Mouse (Mus musculus) liver, embryonic 12.5 days (tissue): ENCODE data around the gene Optc. TPM values are rescaled to one million over a fixed set of nuclear protein-coding genes. Genes with fewer than 3 reads are reported as not detected.
A peak's percentile ranks its signal among the peaks of the same experiment; 100 is the strongest.

ENCODE experiments used
- ATAC-seq: fragments of 200-750 bp; cut with Nextera tagmentation; 2 replicates; pipeline ENCODE4 v1.8.0; 2017; ENCODE audit warnings: moderate number of reproducible peaks, mild to moderate bottlenecking, moderate library complexity
- H3K27ac ChIP-seq: fragments of 300-500 bp; sonication (generic); 2 replicates; pipeline ENCODE4 v1.5.1; 2016; ENCODE audit warnings: mild to moderate bottlenecking
- H3K27me3 ChIP-seq: fragments of 300-500 bp; sonication (generic); replicated peaks from 2 replicates; pipeline ENCODE4 v1.6.1; 2016; ENCODE audit warnings: mild to moderate bottlenecking, moderate library complexity
- H3K36me3 ChIP-seq: fragments of 300-500 bp; sonication (generic); 2 replicates; pipeline ENCODE4 v1.6.1; 2016; ENCODE audit warnings: mild to moderate bottlenecking, moderate library complexity
- H3K4me1 ChIP-seq: fragments of 300-500 bp; sonication (generic); 2 replicates; pipeline ENCODE4 v1.6.1; 2016
- H3K4me2 ChIP-seq: fragments of 300-500 bp; sonication (generic); 2 replicates; pipeline ENCODE4 v1.6.1; 2016; ENCODE audit warnings: mild to moderate bottlenecking, moderate library complexity
- H3K4me3 ChIP-seq: fragments of 300-500 bp; sonication (generic); 2 replicates; pipeline ENCODE4 v1.5.1; 2016; ENCODE audit warnings: mild to moderate bottlenecking, moderate library complexity
- H3K9ac ChIP-seq: fragments of 300-500 bp; sonication (generic); 2 replicates; pipeline ENCODE4 v1.6.1; 2016; ENCODE audit warnings: mild to moderate bottlenecking, moderate library complexity
- H3K9me3 ChIP-seq: fragments of 300-500 bp; sonication (generic); replicated peaks from 2 replicates; pipeline ENCODE4 v1.6.1; 2016; ENCODE audit warnings: mild to moderate bottlenecking, moderate library complexity
- WGBS: fragments of 180-500 bp; shearing (Covaris S2); methylation state at CpG from one replicate; pipeline ENCODE4 v1.1.7; 2016; ENCODE audit not compliant: insufficient replicate concordance; 5-methylcytosine and 5-hydroxymethylcytosine counted together
- polyA plus RNA-seq: library from polyadenylated mRNA; unstranded; fragments of >200 nt; fragmentation: Nextera tagmentation; extraction: Ambion mirVana; gene quantifications from 2 replicates; pipeline ENCODE4 v1.2.1, GENCODE M21; 2016

Optc gene
- polyA plus RNA-seq, 1 experiment from 2014 or later, result 0.10 TPM

GRCm38 (mm10) chr1:133873086-133873813 is 34.5 kb downstream of the Optc start:
- H3K36me3 ChIP-seq, result no peaks in the 10 kb centered on the region
- ATAC-seq, result no peak
- no peak overlapping the region for H3K4me3 ChIP-seq
- H3K4me1 ChIP-seq, result peaks cover 2% of the 10 kb centered on the region; the same call in 1 of the 2 replicates
- WGBS, result 76% methylated on average over 6 of the region's 6 CpGs
- no peak overlapping the region for H3K4me2 ChIP-seq
- H3K9ac ChIP-seq, result no peak overlapping the region
- H3K9me3 ChIP-seq, result no peaks in the 10 kb centered on the region
- no peak overlapping the region for H3K27ac ChIP-seq
- peaks cover 4% of the 10 kb centered on the region; the same call in 1 of the 2 replicates for H3K27me3 ChIP-seq

DNA sequence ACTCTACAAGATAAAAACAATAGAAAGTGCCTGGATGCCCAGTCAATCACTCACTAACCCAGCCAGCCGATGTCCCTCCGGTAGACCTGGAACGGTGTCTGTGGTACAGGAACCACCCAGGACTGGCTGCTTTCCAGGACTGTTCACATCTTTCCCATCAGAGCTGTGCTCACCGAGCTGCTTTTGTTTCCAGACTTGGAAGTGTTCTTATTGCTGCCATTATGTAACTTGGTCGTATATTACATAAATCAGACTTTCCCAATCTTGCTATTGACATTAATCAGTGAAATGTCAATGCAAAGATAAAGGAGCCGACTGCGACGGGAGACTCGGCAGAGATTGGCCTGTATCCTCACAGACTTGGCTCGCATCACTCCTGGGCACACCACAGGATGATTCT is 36.6 kb downstream of the Optc start:
- Histone ChIP-seq H3K36me3 (no peaks in the 10 kb centered on the region), H3K9me3 (no peaks in the 10 kb centered on the region), H3K27ac (no peak overlapping the region), H3K4me2 (no peak overlapping the region), H3K9ac (no peak overlapping the region), H3K4me1 (no peaks in the 10 kb centered on the region), H3K27me3 (peaks cover 4% of the 10 kb centered on the region; the same call in 1 of the 2 replicates), H3K4me3 (no peak overlapping the region)
- ATAC-seq, result no peak
- WGBS, result 75% methylated on average over 10 of the region's 10 CpGs

DNA sequence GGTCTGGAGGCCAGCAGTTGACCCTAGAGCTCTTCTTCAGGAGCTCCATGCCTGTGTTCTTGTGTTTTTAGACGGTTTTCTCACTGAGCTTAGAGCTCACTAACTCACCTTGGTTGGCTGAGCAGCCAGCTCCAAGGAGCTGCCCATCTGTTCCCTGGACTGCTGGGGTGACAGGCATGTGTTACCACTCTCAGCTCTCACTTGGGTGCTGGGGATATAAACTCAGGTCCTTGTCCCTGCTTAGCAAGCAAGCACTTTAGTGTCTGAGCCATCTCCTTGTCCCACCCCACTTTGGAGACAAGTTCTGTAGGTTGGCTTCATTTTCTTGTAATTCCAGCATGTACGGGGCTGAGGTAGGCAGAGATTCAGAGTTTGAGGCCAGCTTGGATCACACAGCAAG is 38.6 kb downstream of the Optc start:
- 65% methylated on average over 2 of the region's 2 CpGs for WGBS
- no peak overlapping the region for H3K27ac ChIP-seq
- H3K4me3 ChIP-seq, result no peak overlapping the region
- no peak overlapping the region for H3K9ac ChIP-seq
- no peaks in the 10 kb centered on the region for H3K36me3 ChIP-seq
- no peaks in the 10 kb centered on the region for H3K4me1 ChIP-seq
- ATAC-seq, result no peak
- H3K27me3 ChIP-seq, result peaks cover 4% of the 10 kb centered on the region; the same call in 1 of the 2 replicates
- no peaks in the 10 kb centered on the region for H3K9me3 ChIP-seq
- no peak overlapping the region for H3K4me2 ChIP-seq

DNA sequence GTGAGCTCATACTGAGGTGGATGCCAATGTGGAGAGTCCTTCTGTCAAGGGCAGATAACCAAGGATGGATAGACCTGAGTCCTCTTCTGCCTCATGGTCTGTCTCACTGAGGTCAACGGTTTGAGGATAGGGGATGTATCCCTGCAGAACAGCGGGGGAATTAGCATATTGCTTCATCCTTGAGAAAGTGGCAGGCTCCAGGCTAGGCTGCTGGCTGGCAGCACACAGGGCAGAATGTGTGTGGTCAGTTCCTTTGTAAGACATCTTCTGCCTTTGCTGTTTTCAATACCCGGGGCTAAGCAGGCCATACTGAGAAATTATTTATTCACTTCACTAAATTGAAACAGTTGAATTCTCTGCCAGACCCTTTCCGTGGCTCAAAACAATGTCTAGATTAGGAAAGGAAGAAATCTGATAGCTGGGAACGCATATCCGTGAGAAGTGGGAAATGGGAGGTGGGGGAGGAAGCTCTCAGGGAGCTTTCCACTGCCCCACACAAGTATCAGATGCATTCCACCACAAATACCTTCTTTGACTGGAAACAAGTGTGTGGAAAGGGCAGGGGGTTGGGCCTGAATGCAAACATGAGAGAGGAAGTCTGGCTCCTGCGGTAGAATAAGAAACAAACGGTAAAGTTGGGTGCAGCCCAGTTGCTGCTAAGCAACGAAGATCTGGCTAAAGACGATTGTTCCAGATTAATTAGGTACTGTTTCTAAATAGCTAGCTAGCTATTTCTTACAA is 44.4 kb downstream of the Optc start:
- no peak overlapping the region for H3K4me2 ChIP-seq
- no peak overlapping the region for H3K4me3 ChIP-seq
- ATAC-seq, result no peak
- H3K4me1 ChIP-seq, result peaks cover 32% of the 10 kb centered on the region
- no peaks in the 10 kb centered on the region for H3K9me3 ChIP-seq
- no peak overlapping the region for H3K9ac ChIP-seq
- WGBS, result 21% methylated on average over 10 of the region's 10 CpGs
- H3K36me3 ChIP-seq, result no peaks in the 10 kb centered on the region
- H3K27me3 ChIP-seq, result 0 out of 2 replicates have a peak, but pooled peaks cover 3% of the 10 kb centered on the region
- 0 out of 2 replicates have a peak overlapping the region, but pooled peaks have one; percentile 21 for H3K27ac ChIP-seq

- no peak for ATAC-seq
- 71% methylated on average over 5 of the region's 5 CpGs for WGBS
- H3K4me1 ChIP-seq, result peaks cover 40% of the 10 kb centered on the region
Measured at GRCm38 (mm10) chr1:133861028-133861427, 46.8 kb downstream of the Optc start.

GRCm38 (mm10) chr1:133859821-133860711 is 47.7 kb downstream of the Optc start:
- Histone ChIP-seq H3K4me1 (peaks cover 49% of the 10 kb centered on the region), H3K4me3 (no peak overlapping the region), H3K4me2 (no peak overlapping the region), H3K27ac (no peak overlapping the region), H3K27me3 (peaks cover 34% of the 10 kb centered on the region), H3K9ac (no peak overlapping the region), H3K9me3 (no peaks in the 10 kb centered on the region), H3K36me3 (no peaks in the 10 kb centered on the region)
- no peak for ATAC-seq
- 80% methylated on average over 20 of the region's 20 CpGs for WGBS

More at GRCm38 (mm10) chr1:133861028-133861427, 46.8 kb downstream of the Optc start:
- no peak overlapping the region for H3K4me2 ChIP-seq
- no peak overlapping the region for H3K9ac ChIP-seq
- no peaks in the 10 kb centered on the region for H3K9me3 ChIP-seq
- no peaks in the 10 kb centered on the region for H3K36me3 ChIP-seq
- no peak overlapping the region for H3K27ac ChIP-seq
- H3K27me3 ChIP-seq, result peaks cover 24% of the 10 kb centered on the region
- no peak overlapping the region for H3K4me3 ChIP-seq

DNA sequence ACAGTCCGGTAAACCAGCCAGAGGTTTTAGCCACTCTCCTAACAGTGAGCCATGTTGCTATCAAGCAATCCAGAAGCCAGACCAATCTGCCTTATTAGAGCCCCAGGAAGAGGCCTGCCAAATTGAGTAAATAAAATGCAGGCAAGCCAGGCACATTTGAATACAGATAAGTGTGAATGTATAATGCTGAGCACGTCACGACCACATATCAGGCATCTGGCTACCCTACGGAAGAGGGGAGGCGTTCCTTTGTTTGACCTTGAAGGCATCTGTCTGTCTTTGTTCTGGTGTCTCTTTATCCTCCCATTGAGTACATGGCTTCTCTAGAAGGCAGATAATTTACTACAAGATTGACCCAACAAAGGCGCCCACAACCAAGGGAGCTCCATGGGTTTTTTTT is 48.5 kb downstream of the Optc start:
- ATAC-seq, result no peak; the same call in 1 of the 2 replicates
- H3K27ac ChIP-seq, result no peak overlapping the region

DNA sequence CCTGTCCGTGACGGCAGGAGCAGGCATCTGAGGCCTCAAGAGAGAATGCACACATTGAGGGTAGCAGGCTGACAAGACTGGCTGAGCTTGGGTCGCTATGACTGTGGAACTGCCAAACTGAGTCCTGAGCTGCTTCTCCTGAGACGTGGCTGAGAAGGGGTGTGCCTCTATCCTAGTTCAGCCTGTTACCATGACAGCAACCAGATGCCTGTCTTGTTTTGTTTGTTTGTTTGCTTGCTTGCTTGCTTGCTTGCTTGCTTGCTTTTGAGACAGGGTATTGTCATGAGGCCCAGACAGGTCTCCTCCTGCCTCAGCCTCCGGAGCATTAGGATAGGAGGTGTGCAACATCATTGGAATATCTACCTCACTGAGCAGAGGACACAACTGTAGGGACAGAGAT is 50.0 kb downstream of the Optc start:
- Histone ChIP-seq H3K4me2 (no peak overlapping the region), H3K4me1 (peaks cover 40% of the 10 kb centered on the region), H3K9ac (no peak overlapping the region), H3K4me3 (no peak overlapping the region), H3K27ac (no peak overlapping the region), H3K27me3 (peaks cover 57% of the 10 kb centered on the region), H3K36me3 (no peaks in the 10 kb centered on the region), H3K9me3 (no peaks in the 10 kb centered on the region)
- no peak for ATAC-seq
- WGBS, result 71% methylated on average over 5 of the region's 5 CpGs

More for the DNA sequence above, 48.5 kb downstream of the Optc start:
- no peak overlapping the region for H3K4me2 ChIP-seq
- H3K4me3 ChIP-seq, result no peak overlapping the region
- no peaks in the 10 kb centered on the region for H3K9me3 ChIP-seq
- peaks cover 51% of the 10 kb centered on the region for H3K4me1 ChIP-seq
- peaks cover 42% of the 10 kb centered on the region for H3K27me3 ChIP-seq
- WGBS, result 50% methylated on average over 6 of the region's 6 CpGs
- 0 out of 2 replicates have a peak overlapping the region, but pooled peaks have one; percentile 2 for H3K9ac ChIP-seq
- no peaks in the 10 kb centered on the region for H3K36me3 ChIP-seq

GRCm38 (mm10) chr1:133857171-133857570 is 50.6 kb downstream of the Optc start:
- Histone ChIP-seq H3K27ac (no peak overlapping the region), H3K4me1 (peaks cover 40% of the 10 kb centered on the region), H3K4me2 (no peak overlapping the region), H3K4me3 (no peak overlapping the region), H3K27me3 (peaks cover 63% of the 10 kb centered on the region), H3K9ac (no peak overlapping the region), H3K36me3 (no peaks in the 10 kb centered on the region), H3K9me3 (no peaks in the 10 kb centered on the region)
- ATAC-seq, result no peak
- 78% methylated on average over 5 of the region's 5 CpGs for WGBS

DNA sequence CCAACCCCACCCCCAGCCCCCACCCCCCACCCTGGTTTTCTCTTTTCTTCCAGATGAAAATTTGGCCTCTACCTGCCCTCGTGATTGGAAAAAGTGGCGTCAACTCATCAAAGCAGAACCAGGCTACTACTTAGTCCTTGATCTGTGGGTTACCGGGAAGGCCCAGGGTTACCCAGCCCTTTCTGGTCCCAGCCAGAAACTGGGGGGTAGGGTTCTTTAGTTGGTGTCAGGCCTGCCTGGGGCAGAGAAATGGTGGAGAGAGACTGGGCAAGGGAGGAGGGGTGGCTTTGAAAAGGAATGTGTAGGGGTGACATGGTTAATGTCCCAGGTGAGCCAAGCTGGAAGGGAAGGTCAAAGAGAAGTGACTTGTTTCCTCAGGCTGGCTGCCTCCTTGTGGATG is 51.1 kb downstream of the Optc start:
- no peak overlapping the region for H3K9ac ChIP-seq
- H3K4me1 ChIP-seq, result peaks cover 40% of the 10 kb centered on the region
- no peaks in the 10 kb centered on the region for H3K9me3 ChIP-seq
- no peak for ATAC-seq
- no peak overlapping the region for H3K27ac ChIP-seq
- H3K27me3 ChIP-seq, result peaks cover 67% of the 10 kb centered on the region
- no peak overlapping the region for H3K4me3 ChIP-seq
- 47% methylated on average over 3 of the region's 3 CpGs for WGBS
- H3K36me3 ChIP-seq, result no peaks in the 10 kb centered on the region
- no peak overlapping the region for H3K4me2 ChIP-seq

DNA sequence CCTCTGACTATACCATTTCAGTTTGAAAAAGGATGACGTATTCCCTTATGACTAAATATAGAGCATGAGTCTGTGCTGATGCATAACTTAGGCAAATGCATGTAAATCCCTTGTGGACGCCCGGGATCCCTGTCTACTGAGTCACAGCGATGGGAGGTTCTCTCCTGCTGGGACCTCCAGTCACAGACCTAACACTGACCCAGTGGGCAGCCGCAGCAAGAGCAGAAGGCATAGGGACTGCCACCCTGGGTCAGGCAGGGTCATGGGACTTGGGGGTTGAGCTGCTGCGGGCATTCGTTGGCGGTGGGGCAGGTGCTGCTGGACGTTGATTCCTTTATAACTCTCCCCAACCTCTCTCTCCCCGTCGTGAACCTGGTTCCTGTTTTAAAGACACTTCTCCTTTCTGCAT is 51.7 kb downstream of the Optc start:
- H3K27me3 ChIP-seq, result peaks cover 71% of the 10 kb centered on the region
- peaks cover 40% of the 10 kb centered on the region for H3K4me1 ChIP-seq
- H3K36me3 ChIP-seq, result no peaks in the 10 kb centered on the region

More for the DNA sequence above, 51.7 kb downstream of the Optc start:
- ATAC-seq, result no peak
- no peaks in the 10 kb centered on the region for H3K9me3 ChIP-seq
- H3K4me2 ChIP-seq, result no peak overlapping the region
- H3K27ac ChIP-seq, result no peak overlapping the region
- no peak overlapping the region for H3K4me3 ChIP-seq
- H3K9ac ChIP-seq, result no peak overlapping the region
- WGBS, result 14% methylated on average over 11 of the region's 11 CpGs
